Mouse (Mus musculus): Measurements from ENCODE around the gene Myrfl. TPM values are rescaled to one million over a fixed set of nuclear protein-coding genes. Genes with fewer than 3 reads are reported as not detected.

Myrfl gene
- total and polyA plus RNA-seq, 2 experiments from 2014 or later, result 0.23 TPM; not detected in 1

GRCm38 (mm10) chr10:116768642-116769041 is 128.1 kb downstream of the Myrfl start:
- WGBS, result 28% methylated on average over 13 of the region's 13 CpGs
- no peak overlapping the region for H3K4me2 ChIP-seq (ENCODE audit: low read depth, low read length)
- 0 out of 2 replicates have a peak, but pooled peaks cover 4% of the 10 kb centered on the region for H3K9me3 ChIP-seq (replicated peaks; ENCODE audit: control insufficient read depth, low read length)
- no peak for ATAC-seq (ENCODE audit: insufficient read depth, low read depth)
- H3K27me3 ChIP-seq (ENCODE audit: control insufficient read depth, insufficient read depth, low read length), result no peaks in the 10 kb centered on the region
- no peaks in the 10 kb centered on the region for H3K36me3 ChIP-seq (replicated peaks; ENCODE audit: control insufficient read depth, insufficient read depth, low read length)
- H3K9ac ChIP-seq (replicated peaks; ENCODE audit: low read depth, low read length), result no peak overlapping the region
- TF ChIP-seq CTCF (IDR thresholded peaks at IDR 0.05; ENCODE audit: low read depth), result no peak
- TF ChIP-seq EP300 (IDR thresholded peaks at IDR 0.05; ENCODE audit: low read depth), result no peak
- H3K27ac ChIP-seq (ENCODE audit: low read depth), result peak overlapping the region; percentile 38
- no peak for DNase-seq (ENCODE audit: low spot score)
- H3K4me3 ChIP-seq (ENCODE audit: low read depth, low read length), result no peak overlapping the region
- H3K4me1 ChIP-seq (ENCODE audit: control insufficient read depth, insufficient read depth), result peaks cover 16% of the 10 kb centered on the region

- WGBS, result 64% methylated on average over 6 of the region's 6 CpGs
- H3K4me3 ChIP-seq (ENCODE audit: low read depth, low read length), result no peak overlapping the region
- no peak overlapping the region for H3K27ac ChIP-seq (ENCODE audit: low read depth)
- H3K4me1 ChIP-seq (ENCODE audit: control insufficient read depth, insufficient read depth), result peaks cover 7% of the 10 kb centered on the region; the same call in 1 of the 2 replicates
- TF ChIP-seq EP300 (IDR thresholded peaks at IDR 0.05; ENCODE audit: low read depth) (no peak), CTCF (IDR thresholded peaks at IDR 0.05; ENCODE audit: low read depth) (no peak)
- ATAC-seq (ENCODE audit: insufficient read depth, low read depth) (no peak), DNase-seq (ENCODE audit: low spot score) (no peak)
- H3K9me3 ChIP-seq (replicated peaks; ENCODE audit: control insufficient read depth, low read length), result 0 out of 2 replicates have a peak, but pooled peaks cover 4% of the 10 kb centered on the region
- H3K27me3 ChIP-seq (ENCODE audit: control insufficient read depth, insufficient read depth, low read length), result no peaks in the 10 kb centered on the region
- H3K9ac ChIP-seq (replicated peaks; ENCODE audit: low read depth, low read length), result no peak overlapping the region
- H3K4me2 ChIP-seq (ENCODE audit: low read depth, low read length), result no peak overlapping the region
- no peaks in the 10 kb centered on the region for H3K36me3 ChIP-seq (replicated peaks; ENCODE audit: control insufficient read depth, insufficient read depth, low read length)
Measured at GRCm38 (mm10) chr10:116766525-116766924, 130.2 kb downstream of the Myrfl start.

- 46% methylated on average over 4 of the region's 4 CpGs for WGBS
Measured at GRCm38 (mm10) chr10:116761476-116762068, 135.1 kb downstream of the Myrfl start.

DNA sequence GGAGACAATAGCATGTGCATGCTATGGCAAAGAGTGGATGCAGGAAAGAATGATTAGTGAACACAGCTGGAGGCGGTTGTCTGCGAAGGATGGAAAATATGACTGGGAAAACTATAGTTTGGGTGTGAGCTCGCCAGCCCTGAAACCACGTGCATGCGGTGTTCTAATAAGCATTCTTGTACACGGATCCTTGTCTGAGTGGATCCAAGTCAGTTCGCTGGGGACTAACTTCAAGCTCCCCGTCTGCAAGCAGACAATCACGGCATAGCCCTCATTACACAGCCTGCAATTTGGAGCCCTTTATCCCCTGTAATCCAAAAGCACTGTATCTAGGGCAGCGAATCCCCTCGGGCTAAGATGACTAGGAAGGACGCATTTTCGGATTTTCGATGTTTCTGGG is 136.2 kb downstream of the Myrfl start:
- no peak for ATAC-seq (ENCODE audit: insufficient read depth, low read depth)
- Histone ChIP-seq H3K27me3 (ENCODE audit: control insufficient read depth, insufficient read depth, low read length) (no peaks in the 10 kb centered on the region), H3K36me3 (replicated peaks; ENCODE audit: control insufficient read depth, insufficient read depth, low read length) (no peaks in the 10 kb centered on the region), H3K9me3 (replicated peaks; ENCODE audit: control insufficient read depth, low read length) (0 out of 2 replicates have a peak, but pooled peaks cover 4% of the 10 kb centered on the region), H3K4me1 (ENCODE audit: control insufficient read depth, insufficient read depth) (peaks cover 11% of the 10 kb centered on the region; the same call in 1 of the 2 replicates), H3K27ac (ENCODE audit: low read depth) (no peak overlapping the region), H3K4me3 (ENCODE audit: low read depth, low read length) (no peak overlapping the region), H3K4me2 (ENCODE audit: low read depth, low read length) (no peak overlapping the region), H3K9ac (replicated peaks; ENCODE audit: low read depth, low read length) (no peak overlapping the region)
- WGBS, result 78% methylated on average over 14 of the region's 14 CpGs
- TF ChIP-seq CTCF (IDR thresholded peaks at IDR 0.05; ENCODE audit: low read depth) (no peak), EP300 (IDR thresholded peaks at IDR 0.05; ENCODE audit: low read depth) (no peak)
- no peak for DNase-seq (ENCODE audit: low spot score)

More at GRCm38 (mm10) chr10:116761476-116762068, 135.1 kb downstream of the Myrfl start:
- Histone ChIP-seq H3K9ac (replicated peaks; ENCODE audit: low read depth, low read length) (no peak overlapping the region), H3K4me1 (ENCODE audit: control insufficient read depth, insufficient read depth) (peaks cover 11% of the 10 kb centered on the region; the same call in 1 of the 2 replicates), H3K4me3 (ENCODE audit: low read depth, low read length) (no peak overlapping the region), H3K4me2 (ENCODE audit: low read depth, low read length) (no peak overlapping the region), H3K27me3 (ENCODE audit: control insufficient read depth, insufficient read depth, low read length) (no peaks in the 10 kb centered on the region), H3K27ac (ENCODE audit: low read depth) (no peak overlapping the region), H3K9me3 (replicated peaks; ENCODE audit: control insufficient read depth, low read length) (0 out of 2 replicates have a peak, but pooled peaks cover 4% of the 10 kb centered on the region), H3K36me3 (replicated peaks; ENCODE audit: control insufficient read depth, insufficient read depth, low read length) (no peaks in the 10 kb centered on the region)
- no peak for DNase-seq (ENCODE audit: low spot score)
- TF ChIP-seq CTCF (IDR thresholded peaks at IDR 0.05; ENCODE audit: low read depth) (no peak), EP300 (IDR thresholded peaks at IDR 0.05; ENCODE audit: low read depth) (no peak)
- ATAC-seq (ENCODE audit: insufficient read depth, low read depth), result no peak

DNA sequence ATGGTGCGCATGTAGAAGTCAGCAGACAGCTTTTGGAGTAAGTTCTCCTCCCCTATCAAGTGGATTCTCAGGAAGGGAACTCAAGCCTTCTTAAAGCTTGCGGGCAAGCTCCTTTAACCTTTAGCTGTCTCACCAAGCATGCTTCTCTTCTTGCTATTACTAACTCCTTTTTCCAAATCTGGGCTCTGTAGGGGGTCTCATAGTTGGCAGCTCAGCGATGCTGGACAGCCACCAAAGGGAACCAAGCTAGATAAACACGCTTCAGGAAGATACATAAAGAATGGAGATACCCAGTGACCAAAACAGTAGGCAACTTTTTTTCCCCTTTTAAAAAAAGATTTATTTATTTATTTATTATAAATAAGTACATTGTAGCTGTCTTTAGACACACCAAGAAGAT is 136.9 kb downstream of the Myrfl start:
- no peak overlapping the region for H3K4me3 ChIP-seq (ENCODE audit: low read depth, low read length)
- no peak overlapping the region for H3K9ac ChIP-seq (replicated peaks; ENCODE audit: low read depth, low read length)
- 76% methylated on average over 4 of the region's 4 CpGs for WGBS
- 0 out of 2 replicates have a peak, but pooled peaks cover under 1% of the 10 kb centered on the region for H3K9me3 ChIP-seq (replicated peaks; ENCODE audit: control insufficient read depth, low read length)
- DNase-seq (ENCODE audit: low spot score), result no peak
- TF ChIP-seq EP300 (IDR thresholded peaks at IDR 0.05; ENCODE audit: low read depth) (no peak), CTCF (IDR thresholded peaks at IDR 0.05; ENCODE audit: low read depth) (no peak)
- H3K27ac ChIP-seq (ENCODE audit: low read depth), result no peak overlapping the region
- H3K27me3 ChIP-seq (ENCODE audit: control insufficient read depth, insufficient read depth, low read length), result no peaks in the 10 kb centered on the region
- H3K4me2 ChIP-seq (ENCODE audit: low read depth, low read length), result no peak overlapping the region
- no peaks in the 10 kb centered on the region for H3K36me3 ChIP-seq (replicated peaks; ENCODE audit: control insufficient read depth, insufficient read depth, low read length)
- ATAC-seq (ENCODE audit: insufficient read depth, low read depth), result no peak
- peaks cover 11% of the 10 kb centered on the region; the same call in 1 of the 2 replicates for H3K4me1 ChIP-seq (ENCODE audit: control insufficient read depth, insufficient read depth)
